31 mouse cellular contexts compared by ENCODE assay signal in genomic region chr17:10268468-10268867, GRCm38 (mm10). TPM values are rescaled to one million over a fixed set of nuclear protein-coding genes. Genes with fewer than 3 reads are reported as not detected.
DNase-seq lines count a peak whose midpoint lies in the region; ATAC-seq and TF ChIP-seq lines count a peak whose summit lies in the region.
"Had no signal": no experiment of that assay in that cellular context is flagged by ENCODE, and none has a peak within 500 bp of the region (broad histone marks: within the 10 kb centered on the region; RNA-seq: fewer than 3 reads in every experiment).

No protein-coding gene starts in this region.

- TF ChIP-seq CTCF in gastrocnemius, adult 2 months (IDR thresholded peaks at IDR 0.05) = no peak

- peak overlapping the region; percentile 35; the same call in 1 of the 2 replicates for H3K27ac ChIP-seq in gastrocnemius, adult 2 months
- H3K27ac ChIP-seq in hindbrain, embryonic 16.5 days (ENCODE audit: low read depth, low read length) = no peak overlapping the region
- no peak overlapping the region for H3K27ac ChIP-seq in hindbrain, embryonic 10.5 days
- H3K27ac ChIP-seq: embryonic facial prominence, embryonic 15.5 days; forebrain, embryonic 12.5 days; hindbrain, embryonic 15.5 days; kidney, embryonic 15.5 days; liver, embryonic 14.5 days; midbrain, embryonic 10.5 days; neural tube, embryonic 12.5 days had no signal

- H3K36me3 ChIP-seq in hindbrain, embryonic 16.5 days (ENCODE audit: control insufficient read depth, insufficient read depth, low read length) = no peaks in the 10 kb centered on the region
- H3K36me3 ChIP-seq in hindbrain, embryonic 10.5 days = peaks cover 29% of the 10 kb centered on the region
- H3K36me3 ChIP-seq: hindbrain, embryonic 15.5 days; neural tube, embryonic 12.5 days had no signal

- H3K4me1 ChIP-seq in hindbrain, embryonic 16.5 days (ENCODE audit: control insufficient read depth, insufficient read depth, low read depth, low read length) = no peaks in the 10 kb centered on the region
- peaks cover 28% of the 10 kb centered on the region for H3K4me1 ChIP-seq in hindbrain, embryonic 10.5 days (replicated peaks)
- H3K4me1 ChIP-seq: embryonic facial prominence, embryonic 15.5 days; kidney, embryonic 15.5 days had no signal

- peak; percentile 62 for DNase-seq in adrenal gland, adult 2 months
- DNase-seq in adrenal gland, postnatal 10 days = no peak
- no peak for DNase-seq in gastrocnemius, adult 2 months
- no peak for DNase-seq in gastrocnemius, postnatal 25 days
- no peak for DNase-seq in hindbrain, embryonic 10.5 days (ENCODE audit: low spot score)
- DNase-seq: cerebellum, adult 11 months; cerebellum, adult 9-10 months; cerebellum, postnatal 36 days; forebrain, postnatal 0 days; gastrocnemius, postnatal 14 days; heart, adult 11 months; heart, postnatal 36 days; kidney, adult 18-20 months; kidney, postnatal 25 days; liver; lung, adult 2 months; right cerebral cortex, adult 18-20 months; spleen, adult 18-20 months; thymus, postnatal 14 days had no signal

- no peaks in the 10 kb centered on the region for H3K9me3 ChIP-seq in hindbrain, embryonic 16.5 days (ENCODE audit: control insufficient read depth, low read length)
- H3K9me3 ChIP-seq in hindbrain, embryonic 10.5 days = no peaks in the 10 kb centered on the region
- H3K9me3 ChIP-seq: embryonic facial prominence, embryonic 15.5 days; forebrain, embryonic 12.5 days; hindbrain, embryonic 15.5 days; kidney, embryonic 15.5 days; midbrain, embryonic 10.5 days; neural tube, embryonic 12.5 days had no signal

- ATAC-seq in hindbrain, embryonic 16.5 days = peak; percentile 40; the same call in 1 of the 2 replicates
- ATAC-seq in activated CD4-positive, CD25-positive, alpha-beta regulatory T cell, adult 4 months = no peak
- ATAC-seq: CD4-positive, CD25-positive, alpha-beta regulatory T cell, adult 4 months; forebrain, postnatal 0 days; midbrain, embryonic 16.5 days had no signal

- no peak overlapping the region for H3K4me2 ChIP-seq in hindbrain, embryonic 16.5 days (ENCODE audit: low read length)
- H3K4me2 ChIP-seq: embryonic facial prominence, embryonic 15.5 days; forebrain, embryonic 12.5 days; heart, embryonic 11.5 days; hindbrain, embryonic 15.5 days; kidney, embryonic 15.5 days; neural tube, embryonic 12.5 days had no signal

- intact Hi-C loops in gastrocnemius, adult 2 months (cut with DNase I) = no loop called here

- no peak overlapping the region for H3K4me3 ChIP-seq in gastrocnemius, adult 2 months
- H3K4me3 ChIP-seq in hindbrain, embryonic 16.5 days (ENCODE audit: low read length) = no peak overlapping the region
- H3K4me3 ChIP-seq in hindbrain, embryonic 10.5 days = no peak overlapping the region
- H3K4me3 ChIP-seq: embryonic facial prominence, embryonic 15.5 days; forebrain, embryonic 12.5 days; hindbrain, embryonic 15.5 days; kidney, embryonic 15.5 days; midbrain, embryonic 10.5 days; neural tube, embryonic 12.5 days had no signal

- 54% methylated on average over 1 of the region's 1 CpGs for WGBS in hindbrain, embryonic 16.5 days
- 81% methylated on average over 1 of the region's 1 CpGs for WGBS in hindbrain, embryonic 10.5 days

- H3K9ac ChIP-seq in hindbrain, embryonic 16.5 days (ENCODE audit: low read depth, low read length) = no peak overlapping the region
- H3K9ac ChIP-seq: embryonic facial prominence, embryonic 15.5 days; forebrain, embryonic 12.5 days; forebrain, postnatal 0 days; hindbrain, embryonic 15.5 days; kidney, embryonic 15.5 days; liver, embryonic 14.5 days; neural tube, embryonic 12.5 days had no signal

- H3K27me3 ChIP-seq in hindbrain, embryonic 16.5 days (replicated peaks; ENCODE audit: control insufficient read depth, insufficient read depth, low read length) = no peaks in the 10 kb centered on the region
- no peaks in the 10 kb centered on the region for H3K27me3 ChIP-seq in hindbrain, embryonic 10.5 days (ENCODE audit: insufficient read depth, poor library complexity, severe bottlenecking)
- H3K27me3 ChIP-seq: embryonic facial prominence, embryonic 15.5 days; forebrain, embryonic 12.5 days; hindbrain, embryonic 15.5 days; kidney, embryonic 15.5 days; neural tube, embryonic 12.5 days had no signal

RNA-seq across cellular contexts. Expression of gene Qk, which starts 51.2 kb away (rescaled TPM):
- total RNA-seq in adrenal gland, adult 2 months (2021) = 100 to 1,000 TPM; 221 to 236 TPM
- polyA plus RNA-seq in adrenal gland, adult 2 months (2012; rRNA removed) = 61.6 and 97.6 TPM in 2 replicates
- total RNA-seq in adrenal gland, postnatal 10 days (2021) = 100 to 1,000 TPM; 239 to 282 TPM
- total RNA-seq in gastrocnemius, adult 2 months (2021) = 100 to 1,000 TPM; 236 to 397 TPM
- 100 to 1,000 TPM; 235 to 264 TPM for total RNA-seq in gastrocnemius, postnatal 25 days (2021)
- polyA plus RNA-seq in hindbrain, embryonic 16.5 days (2015; fragmentation: Nextera tagmentation; extraction: Ambion mirVana) = 46.3 and 47.5 TPM in 2 replicates
- polyA plus RNA-seq in hindbrain, embryonic 10.5 days (2016; fragmentation: Nextera tagmentation; extraction: Ambion mirVana) = 34.6 and 41.4 TPM in 2 replicates
- 10 to 100 TPM; 10.5 to 13.4 TPM for polyA plus RNA-seq in activated CD4-positive, CD25-positive, alpha-beta regulatory T cell, adult 4 months (2017; shearing (Covaris generic))
